Mouse (Mus musculus): ENCODE data around the gene Kremen2. TPM values are rescaled to one million over a fixed set of nuclear protein-coding genes. Genes with fewer than 3 reads are reported as not detected.

The Kremen2 gene
- total RNA-seq, 2 experiments from 2014 or later, result 0.68 TPM

GRCm38 (mm10) chr17:23757581-23757980 is 11.9 kb upstream of the Kremen2 start:
- no peak for DNase-seq (ENCODE audit: extremely low spot score in 1 of 2, low spot score in 2 of 2)
- intact Hi-C loops (cut with DNase I), result no loop called here
- Histone ChIP-seq H3K27ac (no peak overlapping the region), H3K4me3 (no peak overlapping the region)
- TF ChIP-seq CTCF (IDR thresholded peaks at IDR 0.05), result no peak

GRCm38 (mm10) chr17:23755689-23756088 is 10.1 kb upstream of the Kremen2 start:
- TF ChIP-seq CTCF (IDR thresholded peaks at IDR 0.05), result no peak
- DNase-seq (ENCODE audit: extremely low spot score in 1 of 2, low spot score in 2 of 2), result no peak
- no peak overlapping the region for H3K27ac ChIP-seq
- intact Hi-C loops (cut with DNase I), result no loop called here
- H3K4me3 ChIP-seq, result no peak overlapping the region

GRCm38 (mm10) chr17:23749400-23750191 is 4.0 kb upstream of the Kremen2 start:
- intact Hi-C loops (cut with DNase I), result no loop called here
- H3K27ac ChIP-seq, result 0 out of 2 replicates have a peak overlapping the region, but pooled peaks have one; percentile 6
- peak overlapping the region; percentile 37; the same call in 1 of the 2 replicates for H3K4me3 ChIP-seq
- TF ChIP-seq CTCF (IDR thresholded peaks at IDR 0.05), result no peak
- no peak for DNase-seq (ENCODE audit: extremely low spot score in 1 of 2, low spot score in 2 of 2)

- 0 out of 2 replicates have a peak overlapping the region, but pooled peaks have one; percentile 6 for H3K27ac ChIP-seq
- DNase-seq (ENCODE audit: extremely low spot score in 1 of 2, low spot score in 2 of 2), result peak; percentile 58 to 69
- intact Hi-C loops (cut with DNase I), result no loop called here
- TF ChIP-seq CTCF (IDR thresholded peaks at IDR 0.05), result peak; percentile 93
- H3K4me3 ChIP-seq, result peak overlapping the region; percentile 37
Observed at GRCm38 (mm10) chr17:23748631-23749391, 3.2 kb upstream of the Kremen2 start.

GRCm38 (mm10) chr17:23748026-23748425 is 2.4 kb upstream of the Kremen2 start:
- TF ChIP-seq CTCF (IDR thresholded peaks at IDR 0.05), result no peak
- H3K4me3 ChIP-seq, result no peak overlapping the region
- no peak overlapping the region for H3K27ac ChIP-seq
- DNase-seq (ENCODE audit: extremely low spot score in 1 of 2, low spot score in 2 of 2), result no peak
- intact Hi-C loops (cut with DNase I), result no loop called here

GRCm38 (mm10) chr17:23747471-23747870 is 1.8 kb upstream of the Kremen2 start:
- TF ChIP-seq CTCF (IDR thresholded peaks at IDR 0.05), result no peak
- intact Hi-C loops (cut with DNase I), result no loop called here
- Histone ChIP-seq H3K27ac (no peak overlapping the region), H3K4me3 (no peak overlapping the region)
- DNase-seq (ENCODE audit: extremely low spot score in 1 of 2, low spot score in 2 of 2), result no peak

- H3K27ac ChIP-seq, result no peak overlapping the region
- no peak for DNase-seq (ENCODE audit: extremely low spot score in 1 of 2, low spot score in 2 of 2)
- no peak for TF ChIP-seq CTCF (IDR thresholded peaks at IDR 0.05)
- intact Hi-C loops (cut with DNase I), result no loop called here
- H3K4me3 ChIP-seq, result no peak overlapping the region
Observed at GRCm38 (mm10) chr17:23746767-23747166, 1.1 kb upstream of the Kremen2 start.

- DNase-seq (ENCODE audit: extremely low spot score in 1 of 2, low spot score in 2 of 2), result no peak
- H3K4me3 ChIP-seq, result no peak overlapping the region
- intact Hi-C loops (cut with DNase I), result no loop called here
- H3K27ac ChIP-seq, result no peak overlapping the region
- peak; percentile 9 for TF ChIP-seq CTCF (IDR thresholded peaks at IDR 0.05)
Observed at GRCm38 (mm10) chr17:23746311-23746710, 678 bp upstream of the Kremen2 start.

- H3K27ac ChIP-seq, result no peak overlapping the region
- DNase-seq (ENCODE audit: extremely low spot score in 1 of 2, low spot score in 2 of 2), result no peak
- no peak overlapping the region for H3K4me3 ChIP-seq
- no peak for TF ChIP-seq CTCF (IDR thresholded peaks at IDR 0.05)
- intact Hi-C loops (cut with DNase I), result loop anchor here (5.0 kb wide), 1 partner anchor 58 kb away; no protein-coding TSS in a partner anchor
Observed at GRCm38 (mm10) chr17:23744651-23745050, 982 bp downstream of the Kremen2 start.

- no peak overlapping the region for H3K27ac ChIP-seq
- TF ChIP-seq CTCF (IDR thresholded peaks at IDR 0.05), result no peak
- no peak overlapping the region for H3K4me3 ChIP-seq
- intact Hi-C loops (cut with DNase I), result loop anchor here (5.0 kb wide), 1 partner anchor 58 kb away; no protein-coding TSS in a partner anchor
- no peak for DNase-seq (ENCODE audit: extremely low spot score in 1 of 2, low spot score in 2 of 2)
Observed at GRCm38 (mm10) chr17:23744076-23744475, 1.6 kb downstream of the Kremen2 start.

GRCm38 (mm10) chr17:23742941-23743340 is 2.7 kb downstream of the Kremen2 start:
- no peak overlapping the region for H3K27ac ChIP-seq
- intact Hi-C loops (cut with DNase I), result loop anchor here (5.0 kb wide), 1 partner anchor 59 kb away; no protein-coding TSS in a partner anchor
- DNase-seq (ENCODE audit: extremely low spot score in 1 of 2, low spot score in 2 of 2), result no peak
- no peak overlapping the region for H3K4me3 ChIP-seq
- no peak for TF ChIP-seq CTCF (IDR thresholded peaks at IDR 0.05)

- Histone ChIP-seq H3K4me3 (peak overlapping the region; percentile 29), H3K27ac (no peak overlapping the region)
- intact Hi-C loops (cut with DNase I), result loop anchor here (5.0 kb wide), 1 partner anchor 60 kb away; no protein-coding TSS in a partner anchor
- no peak for DNase-seq (ENCODE audit: extremely low spot score in 1 of 2, low spot score in 2 of 2)
- no peak for TF ChIP-seq CTCF (IDR thresholded peaks at IDR 0.05)
Observed at GRCm38 (mm10) chr17:23742210-23742793, 3.3 kb downstream of the Kremen2 start.
